10 mouse cellular contexts compared by ENCODE assay signal in genomic region chr11:108858339-108858804, GRCm38 (mm10).
DNase-seq lines count a peak whose midpoint lies in the region; ATAC-seq and TF ChIP-seq lines count a peak whose summit lies in the region.
"Had no signal": no experiment of that assay in that cellular context is flagged by ENCODE, and none has a peak within 500 bp of the region (broad histone marks: within the 10 kb centered on the region; RNA-seq: fewer than 3 reads in every experiment).

No protein-coding gene starts in this region.

- no peaks in the 10 kb centered on the region for H3K27me3 ChIP-seq in forebrain, embryonic 11.5 days (ENCODE audit: control insufficient read depth, insufficient read depth, low read length)
- no peaks in the 10 kb centered on the region for H3K27me3 ChIP-seq in forebrain, embryonic 15.5 days
- H3K27me3 ChIP-seq in limb, embryonic 12.5 days, result no peaks in the 10 kb centered on the region
- H3K27me3 ChIP-seq in limb, embryonic 10.5 days (ENCODE audit: low read depth, poor library complexity, severe bottlenecking), result no peaks in the 10 kb centered on the region
- H3K27me3 ChIP-seq in forebrain, postnatal 0 days (ENCODE audit: insufficient read depth, low read length), result no peaks in the 10 kb centered on the region
- no peaks in the 10 kb centered on the region for H3K27me3 ChIP-seq in midbrain, embryonic 15.5 days (replicated peaks)
- H3K27me3 ChIP-seq: heart, embryonic 13.5 days; megakaryocyte, embryonic 14.5 days had no signal

- WGBS in forebrain, embryonic 11.5 days, result 78% methylated on average over 3 of the region's 3 CpGs
- WGBS in forebrain, embryonic 15.5 days, result 60% methylated on average over 3 of the region's 3 CpGs
- 69% methylated on average over 3 of the region's 3 CpGs for WGBS in limb, embryonic 12.5 days
- WGBS in limb, embryonic 10.5 days, result 73% methylated on average over 3 of the region's 3 CpGs
- 46% methylated on average over 3 of the region's 3 CpGs for WGBS in forebrain, postnatal 0 days
- WGBS in midbrain, embryonic 15.5 days, result 62% methylated on average over 3 of the region's 3 CpGs

- DNase-seq in forebrain, embryonic 11.5 days (ENCODE audit: low spot score), result no peak
- DNase-seq in limb, embryonic 10.5 days (ENCODE audit: low spot score), result no peak
- DNase-seq in forebrain, postnatal 0 days, result no peak
- DNase-seq in Muller cell, postnatal 12 days (ENCODE audit: inconsistent ontology term), result no peak

- H3K36me3 ChIP-seq in forebrain, embryonic 11.5 days (ENCODE audit: control insufficient read depth, insufficient read depth, low read length), result no peaks in the 10 kb centered on the region
- no peaks in the 10 kb centered on the region for H3K36me3 ChIP-seq in forebrain, embryonic 15.5 days
- no peaks in the 10 kb centered on the region for H3K36me3 ChIP-seq in limb, embryonic 12.5 days
- no peaks in the 10 kb centered on the region for H3K36me3 ChIP-seq in limb, embryonic 10.5 days
- H3K36me3 ChIP-seq in forebrain, postnatal 0 days (ENCODE audit: insufficient read depth), result no peaks in the 10 kb centered on the region
- no peaks in the 10 kb centered on the region for H3K36me3 ChIP-seq in midbrain, embryonic 15.5 days (replicated peaks)
- H3K36me3 ChIP-seq: heart, embryonic 13.5 days had no signal

- H3K9me3 ChIP-seq in forebrain, embryonic 11.5 days (ENCODE audit: control insufficient read depth, low read length), result no peaks in the 10 kb centered on the region
- H3K9me3 ChIP-seq in forebrain, embryonic 15.5 days, result no peaks in the 10 kb centered on the region
- H3K9me3 ChIP-seq in limb, embryonic 12.5 days, result 0 out of 2 replicates have a peak, but pooled peaks cover 3% of the 10 kb centered on the region
- H3K9me3 ChIP-seq in limb, embryonic 10.5 days (replicated peaks), result no peaks in the 10 kb centered on the region
- no peaks in the 10 kb centered on the region for H3K9me3 ChIP-seq in forebrain, postnatal 0 days (ENCODE audit: low read length)
- no peaks in the 10 kb centered on the region for H3K9me3 ChIP-seq in midbrain, embryonic 15.5 days
- H3K9me3 ChIP-seq: heart, embryonic 13.5 days had no signal

- H3K4me1 ChIP-seq in forebrain, embryonic 11.5 days (replicated peaks; ENCODE audit: control insufficient read depth, insufficient read depth, low read length), result peaks cover 5% of the 10 kb centered on the region; the same call in 1 of the 2 replicates
- H3K4me1 ChIP-seq in forebrain, embryonic 15.5 days, result peaks cover 8% of the 10 kb centered on the region
- peaks cover 22% of the 10 kb centered on the region for H3K4me1 ChIP-seq in limb, embryonic 12.5 days (replicated peaks)
- H3K4me1 ChIP-seq in limb, embryonic 10.5 days, result peaks cover 21% of the 10 kb centered on the region
- H3K4me1 ChIP-seq in forebrain, postnatal 0 days (ENCODE audit: insufficient read depth), result peaks cover 8% of the 10 kb centered on the region
- peaks cover 16% of the 10 kb centered on the region for H3K4me1 ChIP-seq in midbrain, embryonic 15.5 days
- H3K4me1 ChIP-seq: megakaryocyte, embryonic 14.5 days had no signal

- 0 out of 2 replicates have a peak, but pooled peaks have one; percentile 44 for ATAC-seq in forebrain, embryonic 11.5 days (replicated peaks; ENCODE audit: low FRiP score)
- no peak for ATAC-seq in forebrain, embryonic 15.5 days (replicated peaks)
- ATAC-seq in limb, embryonic 12.5 days (ENCODE audit: insufficient number of reproducible peaks, insufficient read depth, low FRiP score, low TSS enrichment, low read depth), result peak; percentile 56; the same call in 1 of the 2 replicates
- peak; percentile 36 for ATAC-seq in forebrain, postnatal 0 days
- peak; percentile 52 for ATAC-seq in midbrain, embryonic 15.5 days (replicated peaks)
- no peak for ATAC-seq in megakaryocyte progenitor cell, adult 5-6 weeks (replicated peaks; ENCODE audit: poor library complexity)

- H3K27ac ChIP-seq in forebrain, embryonic 11.5 days (ENCODE audit: low read depth, low read length), result no peak overlapping the region
- H3K27ac ChIP-seq in forebrain, embryonic 15.5 days (replicated peaks), result no peak overlapping the region
- H3K27ac ChIP-seq in limb, embryonic 12.5 days, result no peak overlapping the region
- no peak overlapping the region for H3K27ac ChIP-seq in limb, embryonic 10.5 days
- peak overlapping the region; percentile 54; the same call in 1 of the 2 replicates for H3K27ac ChIP-seq in forebrain, postnatal 0 days (ENCODE audit: low read depth, low read length)
- H3K27ac ChIP-seq in midbrain, embryonic 15.5 days, result peak overlapping the region; percentile 64; the same call in 1 of the 2 replicates
- H3K27ac ChIP-seq: heart, embryonic 13.5 days had no signal

- no peak for TF ChIP-seq CTCF in forebrain, postnatal 0 days (IDR thresholded peaks at IDR 0.05; ENCODE audit: low read depth)

- H3K4me2 ChIP-seq in forebrain, embryonic 11.5 days (ENCODE audit: low read depth, low read length, severe bottlenecking), result no peak overlapping the region
- no peak overlapping the region for H3K4me2 ChIP-seq in forebrain, embryonic 15.5 days (replicated peaks)
- no peak overlapping the region for H3K4me2 ChIP-seq in limb, embryonic 12.5 days
- H3K4me2 ChIP-seq in forebrain, postnatal 0 days (ENCODE audit: low read depth), result no peak overlapping the region
- no peak overlapping the region for H3K4me2 ChIP-seq in midbrain, embryonic 15.5 days
- H3K4me2 ChIP-seq: heart, embryonic 13.5 days had no signal

- H3K4me3 ChIP-seq in forebrain, embryonic 11.5 days (ENCODE audit: low read depth, low read length), result no peak overlapping the region
- H3K4me3 ChIP-seq in forebrain, embryonic 15.5 days, result no peak overlapping the region
- H3K4me3 ChIP-seq in limb, embryonic 12.5 days (replicated peaks), result no peak overlapping the region
- no peak overlapping the region for H3K4me3 ChIP-seq in limb, embryonic 10.5 days
- H3K4me3 ChIP-seq in forebrain, postnatal 0 days (ENCODE audit: low read depth, low read length), result no peak overlapping the region
- H3K4me3 ChIP-seq in midbrain, embryonic 15.5 days, result no peak overlapping the region
- H3K4me3 ChIP-seq: heart, embryonic 13.5 days; megakaryocyte, embryonic 14.5 days had no signal

- no peak overlapping the region for H3K9ac ChIP-seq in forebrain, embryonic 11.5 days (ENCODE audit: low read length)
- no peak overlapping the region for H3K9ac ChIP-seq in forebrain, embryonic 15.5 days (replicated peaks)
- H3K9ac ChIP-seq in limb, embryonic 12.5 days (replicated peaks), result no peak overlapping the region
- H3K9ac ChIP-seq in forebrain, postnatal 0 days, result no peak overlapping the region
- no peak overlapping the region for H3K9ac ChIP-seq in midbrain, embryonic 15.5 days
- H3K9ac ChIP-seq: heart, embryonic 13.5 days had no signal

Comparison
In these comparisons a context has a peak if more than half of its experiments do, and no peak if none do; other contexts are left out.
1. ATAC-seq: peak in forebrain, embryonic 11.5 days (single experiment), limb, embryonic 12.5 days (single experiment), forebrain, postnatal 0 days (single experiment) and midbrain, embryonic 15.5 days (single experiment); none in forebrain, embryonic 15.5 days (single experiment) and megakaryocyte progenitor cell, adult 5-6 weeks (single experiment).
2. H3K27ac ChIP-seq: peak in forebrain, postnatal 0 days (single experiment) and midbrain, embryonic 15.5 days (single experiment); none in forebrain, embryonic 11.5 days (single experiment), forebrain, embryonic 15.5 days (single experiment), limb, embryonic 12.5 days (single experiment) and limb, embryonic 10.5 days (single experiment).